Mouse (Mus musculus) stomach, embryonic 15.5 days (tissue): ENCODE measurements at regions not wholly inside any gene's neighbourhood (a gene's known extent, or its start where the extent isn't known, plus 50 kb on each side); places are given as distances from the start of the nearest gene placed in this dataset.

Experiments
- ATAC-seq: fragments of 200-750 bp; cut with Nextera tagmentation; 2 replicates; pipeline ENCODE4 v1.8.0; 2017; ENCODE audit warnings: low read depth, moderate number of reproducible peaks, moderate TSS enrichment; ENCODE audit not compliant: insufficient read depth, low FRiP score
- H3K27ac ChIP-seq: fragments of 300-500 bp; sonication (generic); 2 replicates; pipeline ENCODE4 v1.5.1; 2015; ENCODE audit warnings: mild to moderate bottlenecking, inconsistent platforms
- H3K27me3 ChIP-seq: fragments of 300-500 bp; sonication (generic); replicated peaks from 2 replicates; pipeline ENCODE4 v1.6.1; 2015; ENCODE audit warnings: inconsistent platforms
- H3K36me3 ChIP-seq: fragments of 300-500 bp; sonication (generic); 2 replicates; pipeline ENCODE4 v1.6.1; 2015; ENCODE audit warnings: inconsistent platforms
- H3K4me1 ChIP-seq: fragments of 300-500 bp; sonication (generic); 2 replicates; pipeline ENCODE4 v1.6.1; 2015; ENCODE audit warnings: inconsistent platforms
- H3K4me2 ChIP-seq: fragments of 300-500 bp; sonication (generic); 2 replicates; pipeline ENCODE4 v1.6.1; 2015; ENCODE audit warnings: mild to moderate bottlenecking, inconsistent platforms
- H3K4me3 ChIP-seq: fragments of 300-500 bp; sonication (generic); replicated peaks from 2 replicates; pipeline ENCODE4 v1.5.1; 2015; ENCODE audit warnings: inconsistent platforms
- H3K9ac ChIP-seq: fragments of 300-500 bp; sonication (generic); 2 replicates; pipeline ENCODE4 v1.6.1; 2015; ENCODE audit warnings: inconsistent platforms
- H3K9me3 ChIP-seq: fragments of 300-500 bp; sonication (generic); 2 replicates; pipeline ENCODE4 v1.6.1; 2016; ENCODE audit warnings: inconsistent platforms
- WGBS: fragments of 180-500 bp; shearing (Covaris S2); methylation state at CpG from one replicate; pipeline ENCODE4 v1.1.7; 2015; 5-methylcytosine and 5-hydroxymethylcytosine counted together

DNA sequence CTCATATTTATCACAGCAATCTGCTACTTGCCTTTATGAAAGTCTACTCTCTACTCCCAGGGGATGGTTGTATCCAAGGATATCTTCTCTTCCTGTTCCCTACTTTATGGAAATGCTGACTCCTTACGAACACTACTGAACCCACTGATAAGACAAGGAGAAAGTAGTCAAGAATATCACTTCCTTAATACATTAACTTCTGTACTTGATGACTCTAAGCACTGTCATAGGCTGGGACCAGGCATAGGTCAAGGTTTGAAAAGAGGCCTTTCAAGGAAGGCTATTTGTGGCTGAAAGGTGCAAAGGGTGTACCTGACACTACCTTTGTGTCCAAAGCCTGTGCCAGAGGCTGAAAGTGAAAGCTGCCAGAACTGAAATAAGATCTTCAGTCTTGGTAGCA, 164.2 kb upstream of the S100g start:
- no peaks in the 10 kb centered on the region for H3K27me3 ChIP-seq
- no peaks in the 10 kb centered on the region for H3K4me1 ChIP-seq
- no peak overlapping the region for H3K4me3 ChIP-seq
- no peak overlapping the region for H3K9ac ChIP-seq
- no peak for ATAC-seq
- H3K36me3 ChIP-seq: no peaks in the 10 kb centered on the region
- H3K9me3 ChIP-seq: no peaks in the 10 kb centered on the region
- 86% methylated on average over 1 of the region's 1 CpGs for WGBS
- no peak overlapping the region for H3K27ac ChIP-seq
- H3K4me2 ChIP-seq: no peak overlapping the region

DNA sequence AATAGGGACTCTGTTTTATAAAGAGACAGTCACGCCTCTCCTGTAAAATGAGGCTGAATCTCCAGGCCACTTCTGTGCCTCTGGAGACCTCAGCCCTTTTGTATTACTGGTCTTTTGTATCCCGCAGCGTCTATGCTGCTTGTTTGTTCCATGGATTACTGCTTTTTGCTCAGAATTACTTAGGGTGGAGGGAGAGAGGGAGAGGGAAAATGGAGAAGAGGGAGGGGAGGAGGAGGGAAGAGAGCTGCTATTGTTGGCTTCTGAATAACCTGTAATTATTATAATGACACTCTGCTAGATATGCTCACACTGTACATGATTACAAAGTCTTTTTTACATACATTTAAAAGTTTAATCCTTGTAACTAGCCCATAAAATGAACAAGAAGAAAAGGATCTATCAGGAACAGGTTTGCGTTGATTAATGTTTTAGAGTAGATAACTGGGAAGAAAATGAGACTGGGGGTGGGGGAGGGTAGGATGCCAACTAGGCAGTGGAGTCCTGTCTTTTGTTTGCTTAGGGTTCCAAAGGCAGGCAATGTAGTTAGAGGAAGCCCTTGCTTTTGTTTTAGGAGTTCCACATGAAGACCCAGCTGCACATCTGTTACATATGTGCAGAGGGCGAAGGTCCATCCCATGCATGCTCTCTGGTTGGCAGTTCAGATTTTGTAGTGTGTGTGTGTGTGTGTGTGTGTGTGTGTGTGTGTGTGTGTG, 153.4 kb upstream of the S100g start:
- no peaks in the 10 kb centered on the region for H3K4me1 ChIP-seq
- no peaks in the 10 kb centered on the region for H3K36me3 ChIP-seq
- H3K4me2 ChIP-seq: no peak overlapping the region
- H3K4me3 ChIP-seq: no peak overlapping the region
- H3K27ac ChIP-seq: no peak overlapping the region
- no peaks in the 10 kb centered on the region for H3K27me3 ChIP-seq
- H3K9me3 ChIP-seq: no peaks in the 10 kb centered on the region
- WGBS: 69% methylated on average over 5 of the region's 5 CpGs
- ATAC-seq: no peak
- H3K9ac ChIP-seq: no peak overlapping the region

DNA sequence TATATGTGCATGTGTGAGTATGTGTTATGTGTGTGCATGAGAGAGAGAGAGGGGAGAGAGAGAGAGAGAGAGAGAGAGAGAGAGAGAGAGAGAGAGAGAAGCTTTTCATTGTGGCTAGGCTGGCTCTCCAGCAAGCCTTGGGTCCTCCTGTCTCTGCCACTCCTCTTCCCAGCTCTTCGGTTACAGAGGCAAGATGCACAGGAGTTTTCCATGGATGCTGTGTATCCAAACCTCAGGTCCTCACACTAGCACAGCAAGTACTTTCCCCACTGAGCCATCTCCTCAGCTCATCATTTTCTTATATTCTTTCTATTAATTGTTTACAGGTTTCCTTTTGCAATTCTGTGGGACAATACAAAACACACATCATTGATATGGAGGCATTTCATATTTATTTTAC, 152.8 kb upstream of the S100g start:
- no peaks in the 10 kb centered on the region for H3K27me3 ChIP-seq
- H3K4me1 ChIP-seq: no peaks in the 10 kb centered on the region
- no peak for ATAC-seq
- WGBS: 85% methylated on average over 1 of the region's 1 CpGs
- no peak overlapping the region for H3K4me2 ChIP-seq
- H3K27ac ChIP-seq: no peak overlapping the region
- H3K4me3 ChIP-seq: no peak overlapping the region
- no peak overlapping the region for H3K9ac ChIP-seq
- no peaks in the 10 kb centered on the region for H3K9me3 ChIP-seq
- H3K36me3 ChIP-seq: no peaks in the 10 kb centered on the region

DNA sequence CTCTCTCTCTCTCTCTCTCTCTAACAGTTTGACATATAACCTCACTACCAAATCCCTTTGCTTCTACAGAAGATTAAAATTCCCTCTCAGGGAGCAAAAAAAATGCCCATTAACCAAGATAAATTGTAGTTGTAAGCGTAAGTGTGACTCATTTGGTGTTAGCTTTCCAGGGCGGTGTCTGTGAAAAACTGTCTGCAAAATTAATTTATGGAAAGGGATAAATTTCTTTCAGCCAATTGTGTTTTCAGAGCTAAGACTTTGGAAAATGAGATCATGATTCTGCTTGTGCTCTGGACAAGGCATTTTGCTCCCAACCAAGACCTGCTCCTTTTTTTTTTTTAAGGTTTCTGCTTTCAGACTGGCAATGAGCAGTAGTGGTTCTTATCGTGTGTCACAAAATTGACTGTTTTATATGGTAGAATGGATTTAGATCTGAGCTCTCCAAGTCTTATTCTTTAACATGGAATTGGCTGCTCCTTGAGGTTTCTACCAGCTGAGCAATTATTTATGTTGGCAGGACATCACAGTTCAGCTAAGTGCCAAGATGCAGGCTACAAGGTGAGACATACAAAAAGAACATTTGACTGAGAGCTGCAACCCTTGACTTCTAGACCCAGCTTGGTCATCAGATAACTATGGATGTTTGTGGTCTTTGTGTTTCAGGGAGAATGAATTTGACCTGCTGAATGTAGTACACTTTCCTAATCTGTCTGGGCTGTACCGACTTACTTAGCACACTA, 130.8 kb upstream of the S100g start:
- Histone ChIP-seq H3K4me3 (no peak overlapping the region), H3K27me3 (no peaks in the 10 kb centered on the region), H3K27ac (no peak overlapping the region), H3K36me3 (no peaks in the 10 kb centered on the region), H3K9me3 (no peaks in the 10 kb centered on the region), H3K4me2 (no peak overlapping the region), H3K4me1 (no peaks in the 10 kb centered on the region), H3K9ac (no peak overlapping the region)
- no peak for ATAC-seq
- 65% methylated on average over 4 of the region's 4 CpGs for WGBS
